Mouse (Mus musculus) megakaryocyte, embryonic 14.5 days (primary cell): ENCODE results near the gene Nolc1.

Experiments used
- FLI1 ChIP-seq: IDR thresholded peaks from 2 replicates; pipeline ENCODE4 v1.6.1; 2012; ENCODE audit warnings: low read length, inconsistent platforms, mixed read lengths
- GATA1 ChIP-seq: IDR thresholded peaks from 3 replicates; pipeline ENCODE4 v1.6.1; 2012; ENCODE audit warnings: mixed read lengths, low read length, inconsistent platforms, borderline replicate concordance

- TF ChIP-seq FLI1 (no peak), GATA1 (no peak)
These were observed 55.6 kb downstream of the Nolc1 start for GRCm38 (mm10) chr19:46131283-46131682.
